8 mouse cellular contexts compared by ENCODE assay signal in the genomic region with DNA sequence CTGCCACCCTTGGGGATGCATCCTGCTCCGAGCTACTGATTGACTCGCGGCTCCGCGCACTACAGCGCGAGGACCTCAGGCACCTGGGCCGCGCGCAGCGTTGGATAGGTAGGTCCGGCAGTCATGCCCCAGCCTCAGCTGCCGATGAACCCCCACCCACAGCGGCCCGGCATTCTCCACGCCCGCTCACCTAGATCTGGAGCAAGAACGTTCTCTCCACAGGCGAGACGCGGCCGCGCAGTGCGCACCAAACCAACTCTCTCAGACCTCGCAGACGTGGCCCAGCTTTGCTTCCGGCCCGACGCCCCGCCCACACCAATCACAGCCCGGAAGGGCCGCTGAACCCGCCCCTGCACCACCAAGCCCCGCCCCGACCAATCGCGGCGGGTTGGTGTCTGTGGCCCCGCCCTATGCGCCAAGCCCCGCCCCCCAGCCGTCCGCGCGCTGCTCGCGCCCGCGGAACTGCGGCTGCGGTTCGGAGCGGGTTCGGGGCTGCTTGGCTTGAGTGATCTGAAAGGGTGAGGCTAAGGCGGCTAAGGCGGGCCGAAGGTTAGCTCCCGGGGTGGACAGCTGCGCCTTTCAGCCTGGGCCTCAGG. TPM values are rescaled to one million over a fixed set of nuclear protein-coding genes. Genes with fewer than 3 reads are reported as not detected.
DNase-seq lines count a peak whose midpoint lies in the region; TF ChIP-seq lines count a peak whose summit lies in the region.

A gene (minus strand): TSS at position 303 of the 596 bp plus-strand sequence.
A gene (plus strand): TSS at position 452 of the 596 bp plus-strand sequence.

- H3K9me3 ChIP-seq in megakaryocyte, embryonic 14.5 days: no peaks in the 10 kb centered on the region

- H3K27me3 ChIP-seq in megakaryocyte, embryonic 14.5 days (replicated peaks): no peaks in the 10 kb centered on the region

- peak; percentile 84 for DNase-seq in WW6 (ENCODE audit: low read depth, low spot score)
- DNase-seq in cerebellum, postnatal 4 days (ENCODE audit: low spot score in 2 of 2): peak; percentile 97
- DNase-seq in gastrocnemius, adult 2 months: peak; percentile 98
- DNase-seq in hindlimb bud, embryonic 11.5 days (ENCODE audit: extremely low spot score, low read depth, low spot score): peak; percentile 44
- peak; percentile 79 to 96 for DNase-seq in left cerebral cortex, adult 8-10 months (ENCODE audit: low spot score in 2 of 2)
- peak; percentile 98 for DNase-seq in right cerebral cortex, postnatal 10 days (ENCODE audit: low spot score in 2 of 2)
- DNase-seq in urinary bladder, postnatal 25 days (ENCODE audit: low spot score): peak; percentile 95

- intact Hi-C loops in gastrocnemius, adult 2 months (cut with DNase I): loop anchor here (5.0 kb wide), 1 partner anchor 104 kb away; a partner anchor contains a TSS

- H3K4me1 ChIP-seq in megakaryocyte, embryonic 14.5 days: peaks cover 47% of the 10 kb centered on the region

- TF ChIP-seq CTCF in gastrocnemius, adult 2 months (IDR thresholded peaks at IDR 0.05): no peak

- H3K27ac ChIP-seq in gastrocnemius, adult 2 months: peak within 1 kb of the TSS; percentile 87

- H3K4me3 ChIP-seq in gastrocnemius, adult 2 months: peak within 1 kb of the TSS; percentile 83
- peak within 1 kb of the TSS; percentile 98 for H3K4me3 ChIP-seq in megakaryocyte, embryonic 14.5 days (replicated peaks)

- peaks cover 37% of the 10 kb centered on the region for H3K36me3 ChIP-seq in megakaryocyte, embryonic 14.5 days (replicated peaks; ENCODE audit: low read length)

RNA-seq across cellular contexts. Expression of the first gene that starts in this region (rescaled TPM):
- total RNA-seq in gastrocnemius, adult 2 months (2021): 1 to 10 TPM; 3.4 to 5.7 TPM
- 10 to 100 TPM; 17.9 to 21.1 (median 18.7) TPM for total RNA-seq in left cerebral cortex, adult 8-10 months (2022)
- polyA plus RNA-seq in megakaryocyte, embryonic 14.5 days (2012; ENCODE audit: insufficient read depth, low replicate concordance): 0.86 TPM in 1 of 2 replicates, not detected in the other

RNA-seq across cellular contexts. Expression of the second gene that starts in this region (rescaled TPM):
- total RNA-seq in gastrocnemius, adult 2 months (2021): under 1 TPM; 0.22 to 0.36 TPM
- total RNA-seq in left cerebral cortex, adult 8-10 months (2022): 10 to 100 TPM; 28.6 to 32.2 (median 30.4) TPM
- not detected in 2 replicates for polyA plus RNA-seq in megakaryocyte, embryonic 14.5 days (2012; ENCODE audit: insufficient read depth, low replicate concordance)

Comparison
In these comparisons a context has a peak if more than half of its experiments do, and no peak if none do; other contexts are left out.
1. Peak in every context shown above with its lines: DNase-seq, H3K4me3 ChIP-seq and H3K27ac ChIP-seq.
2. RNA of the second gene that starts in this region (total RNA-seq): 28.6 to 32.2 TPM in left cerebral cortex, adult 8-10 months; 0.22 to 0.36 TPM in gastrocnemius, adult 2 months; every median in the first group is over 10 times any median in the second.
3. DNase-seq: peak in every context shown above with its lines; median percentile 98 in gastrocnemius, adult 2 months; 98 in right cerebral cortex, postnatal 10 days; 97 in cerebellum, postnatal 4 days; 95 in urinary bladder, postnatal 25 days; 88 in left cerebral cortex, adult 8-10 months; 84 in WW6; 44 in hindlimb bud, embryonic 11.5 days.